Mouse (Mus musculus) layer of hippocampus, postnatal 10 days (tissue): ENCODE data around the gene Gm44790. TPM values are rescaled to one million over a fixed set of nuclear protein-coding genes. Genes with fewer than 3 reads are reported as not detected.
"Not testable (repeated sequence)": the region's sequence is repeated elsewhere in the genome, so short reads cannot be mapped to it uniquely, and the experiment has no call there.

ENCODE experiments used
- DNase-seq, 2 experiments: peaks; one replicate each; pipeline ENCODE4 v3.0.0; 2021; ENCODE audit warnings: low spot score in 2 of 2
- long read RNA-seq: library from polyadenylated mRNA; stranded (forward); transcript quantifications from one replicate; pipeline ENCODE4 v2.0.0, GENCODE M21; 2023
- total RNA-seq, 2 experiments: library from RNA; stranded (reverse); gene quantifications; 2 replicates each; pipeline ENCODE4 v1.2.3; 2021

The Gm44790 gene
- not detected for total RNA-seq
- long read RNA-seq, partial matches to known transcripts = 0 of 4 reads
- long read RNA-seq, other reads (novel, unspliced or antisense) = 4 of 4 reads

GRCm38 (mm10) chr6:86426358-86426757 is at the start of gene Gm44790:
Gene Gm44790 (plus strand): TSS chr6:86426658.
- DNase-seq = no peak

DNA sequence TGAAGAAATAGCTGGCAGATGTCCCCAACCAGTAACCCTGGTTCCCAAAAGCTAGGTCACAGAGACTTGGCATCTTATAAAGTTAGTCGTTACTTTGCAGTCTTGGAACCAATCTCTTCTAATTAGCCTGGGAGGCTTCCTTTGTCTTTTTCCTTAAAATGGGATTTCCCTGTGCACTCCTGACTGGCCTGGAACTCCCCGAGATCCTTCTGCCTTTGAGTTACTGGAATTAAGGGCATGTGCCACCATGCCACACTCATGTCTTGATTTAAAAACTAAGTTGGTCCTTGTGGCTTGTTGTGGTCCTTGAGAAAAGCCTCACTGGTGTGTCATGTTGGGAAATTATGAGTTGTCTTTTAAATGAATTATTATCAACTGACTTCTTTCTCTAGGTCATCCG is 48.1 kb upstream of the Gm44790 start:
- no peak for DNase-seq

GRCm38 (mm10) chr6:86380112-86380511 is 46.3 kb upstream of the Gm44790 start:
- DNase-seq = not testable (repeated sequence)

DNA sequence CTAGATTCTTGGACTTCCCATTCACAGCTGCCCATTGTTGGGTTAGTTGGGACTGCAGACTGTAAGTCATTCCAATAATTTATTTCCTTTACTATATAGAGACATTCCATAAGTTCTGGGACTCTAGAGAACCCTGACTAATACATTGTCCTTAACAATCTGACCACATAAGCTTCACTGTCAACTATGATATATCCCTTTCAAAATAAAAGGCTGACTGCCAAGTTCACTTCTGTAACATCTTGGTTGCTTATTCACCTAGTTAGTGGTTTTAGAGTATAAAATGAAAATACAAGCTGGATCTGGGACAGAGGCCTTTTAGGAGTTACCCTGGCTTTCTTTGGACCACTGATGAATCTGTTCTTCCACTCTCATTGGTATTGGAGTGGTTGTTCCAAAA is 43.9 kb upstream of the Gm44790 start:
- DNase-seq = no peak

- no peak for DNase-seq
Observed at GRCm38 (mm10) chr6:86383370-86383769, 43.1 kb upstream of the Gm44790 start.

DNA sequence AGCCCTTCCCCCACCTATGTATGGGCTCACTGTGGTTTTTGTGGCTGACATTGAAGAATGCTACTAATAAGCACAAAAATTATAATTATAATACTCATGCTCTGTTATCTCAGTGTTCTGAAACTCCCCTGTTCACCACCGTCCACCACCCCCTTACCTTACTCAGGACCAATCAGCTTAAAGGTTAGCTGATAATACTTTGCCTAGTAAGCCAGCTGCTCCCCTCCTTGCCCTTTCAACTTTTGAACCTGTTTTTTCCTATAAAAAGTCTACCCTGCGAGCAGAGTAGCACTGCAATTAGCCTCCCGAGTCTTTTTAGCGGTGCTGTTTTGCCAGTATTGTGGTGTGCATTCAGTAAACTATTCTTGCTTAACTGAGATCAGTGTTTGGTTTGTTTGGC is 41.8 kb upstream of the Gm44790 start:
- DNase-seq = no peak

GRCm38 (mm10) chr6:86385362-86386104 is 40.9 kb upstream of the Gm44790 start:
- no peak for DNase-seq

DNA sequence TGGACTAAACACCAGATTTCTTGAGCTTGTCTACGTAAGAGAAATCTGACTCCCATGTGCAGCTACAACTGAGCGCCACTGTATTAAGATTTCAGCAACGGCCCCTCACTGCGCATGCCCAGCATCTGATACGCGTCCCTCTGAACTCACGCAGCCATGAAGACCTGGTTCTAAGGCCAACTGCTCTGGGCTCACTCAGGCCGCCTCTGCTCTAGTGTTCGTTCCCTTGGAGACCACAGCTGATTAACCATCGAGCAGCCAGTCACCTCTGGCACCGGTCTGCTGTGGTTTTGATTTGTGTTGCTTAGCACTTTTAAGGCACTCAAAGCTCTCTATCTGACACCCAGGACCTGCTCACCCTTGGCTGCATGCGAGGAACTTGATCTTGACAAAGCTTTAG is 39.1 kb upstream of the Gm44790 start:
- DNase-seq = no peak

DNA sequence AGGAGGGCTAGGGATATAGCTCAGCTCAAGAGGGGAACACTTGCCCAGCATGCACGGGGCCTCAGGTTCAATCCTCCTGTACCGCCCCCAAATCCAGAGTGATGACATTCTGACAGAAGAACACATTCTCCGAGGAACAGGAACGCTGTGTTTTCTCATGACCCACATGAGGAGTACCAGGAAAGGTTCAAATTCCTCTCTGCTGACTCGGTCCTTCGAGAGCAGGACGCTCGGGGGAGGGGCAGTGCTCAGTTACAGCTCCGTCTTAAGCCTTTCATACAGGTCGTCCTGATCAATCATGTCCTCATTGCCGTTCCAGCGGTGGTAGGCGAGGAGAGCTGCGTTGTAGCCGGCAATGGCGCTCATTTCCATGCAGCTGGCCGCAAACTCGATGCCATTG is 38.0 kb upstream of the Gm44790 start:
- no peak for DNase-seq

DNA sequence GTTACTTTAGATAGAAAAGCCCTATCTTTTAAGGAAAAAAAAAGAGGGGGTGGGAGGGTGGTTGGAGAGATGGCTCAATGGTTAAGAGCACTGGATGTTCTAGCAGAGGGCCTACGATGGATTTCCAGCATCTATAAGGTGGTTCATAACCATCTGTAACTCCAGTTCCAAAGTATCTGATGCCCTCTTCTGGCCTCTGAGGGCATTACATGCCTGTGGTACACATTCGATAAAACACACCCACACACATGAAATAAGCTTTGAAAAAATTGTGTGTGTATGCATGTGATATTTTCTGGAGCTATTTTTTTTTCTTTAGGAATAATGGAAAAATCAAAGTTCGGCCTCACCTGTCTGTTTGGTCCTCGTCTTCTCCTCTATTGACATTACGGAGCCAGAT is 35.1 kb upstream of the Gm44790 start:
- DNase-seq = no peak

DNA sequence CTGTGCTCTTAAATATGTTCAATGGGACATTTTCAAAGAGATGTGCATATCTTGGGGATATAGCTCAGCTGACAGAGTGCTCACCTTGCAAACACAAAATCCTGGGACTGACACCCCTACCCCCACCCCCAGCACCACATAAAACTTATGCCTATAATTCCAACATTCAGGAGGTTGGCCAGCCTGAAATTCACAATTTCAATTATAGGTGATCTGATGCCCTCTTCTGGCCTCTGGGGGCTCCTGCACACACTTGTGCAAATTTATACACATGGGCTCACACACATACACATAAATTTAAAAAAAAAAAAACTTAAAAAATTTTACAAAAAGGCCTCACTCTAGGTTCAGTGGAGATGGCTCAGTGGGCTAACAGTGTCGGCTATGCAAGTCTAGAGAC is 33.3 kb upstream of the Gm44790 start:
- DNase-seq = no peak

DNA sequence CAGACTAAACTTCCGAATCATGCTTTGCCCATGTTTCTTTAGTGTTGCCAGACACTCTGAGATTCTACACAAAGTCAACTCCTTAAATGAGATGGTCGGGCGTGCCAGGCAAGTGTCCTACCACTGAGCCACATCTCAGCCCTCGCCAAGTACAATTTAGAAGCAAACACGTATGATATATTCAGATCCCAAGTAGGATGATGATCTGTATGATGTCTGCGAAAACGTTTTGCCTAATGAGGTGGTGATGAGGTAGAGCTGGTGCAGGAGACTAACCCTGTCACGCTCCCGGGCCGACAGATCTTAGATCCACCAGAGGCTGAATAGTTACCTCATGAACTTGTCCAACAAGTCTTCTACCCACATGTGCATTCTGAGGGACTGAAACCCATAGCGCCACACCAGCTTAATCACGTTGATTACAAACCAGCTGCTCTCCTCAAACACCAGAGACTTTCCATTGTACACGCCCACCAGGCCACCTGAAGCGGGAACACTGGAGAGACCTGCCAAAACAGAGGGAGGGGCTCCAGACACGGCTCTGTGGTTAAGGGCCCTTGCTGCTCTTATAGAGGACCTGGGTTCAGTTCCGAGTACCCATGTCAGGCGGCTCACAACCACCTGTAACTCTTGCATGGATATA is 32.3 kb upstream of the Gm44790 start:
- no peak for DNase-seq

- no peak for DNase-seq
Observed at GRCm38 (mm10) chr6:86395021-86395420, 31.4 kb upstream of the Gm44790 start.

DNA sequence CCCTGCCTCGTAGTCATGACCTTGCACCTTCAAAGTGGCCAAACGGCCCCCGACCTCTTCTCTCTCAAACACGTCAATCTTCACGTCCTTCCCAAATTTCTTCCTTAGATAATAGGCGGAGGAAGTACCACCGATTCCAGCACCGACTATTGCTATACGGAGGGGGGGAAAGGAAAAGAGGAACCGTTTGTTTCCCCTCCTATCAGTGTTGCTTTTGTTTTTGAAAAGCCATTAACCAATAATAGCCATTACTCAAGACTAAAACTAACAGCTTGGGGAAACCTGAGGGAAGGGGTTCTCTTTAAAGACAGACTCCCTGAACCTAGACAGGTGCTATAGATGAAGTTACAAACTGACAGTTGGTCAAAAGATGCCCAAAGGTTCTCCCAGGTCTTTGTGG is 30.5 kb upstream of the Gm44790 start:
- no peak for DNase-seq

GRCm38 (mm10) chr6:86396581-86397256 is 29.7 kb upstream of the Gm44790 start, which contains the start of gene Pcyox1:
Gene Pcyox1 (minus strand): TSS chr6:86397154.
- peak; percentile 90 to 92 for DNase-seq

- no peak for DNase-seq
Observed at GRCm38 (mm10) chr6:86397257-86397980, 29.0 kb upstream of the Gm44790 start.

- no peak for DNase-seq
Observed at GRCm38 (mm10) chr6:86398986-86399385, 27.5 kb upstream of the Gm44790 start.

DNA sequence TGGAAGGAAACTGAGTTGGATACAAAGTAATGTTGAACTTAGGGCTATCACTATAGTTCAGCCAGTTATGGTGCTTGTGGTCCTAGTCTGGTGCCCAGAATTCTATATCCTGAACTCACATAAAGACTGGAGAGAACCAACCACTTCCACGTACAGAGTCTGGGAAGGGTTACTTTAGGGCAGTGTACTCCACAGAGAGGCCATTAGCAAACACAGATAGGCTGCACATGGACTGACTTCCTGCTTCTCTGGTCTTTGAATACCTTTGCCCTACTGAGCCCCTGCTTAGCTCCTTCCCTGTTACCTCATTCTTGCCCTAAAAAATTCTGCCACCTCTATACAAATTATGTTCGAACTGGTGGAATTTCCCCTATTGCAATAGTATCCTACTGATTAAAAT is 26.5 kb upstream of the Gm44790 start:
- DNase-seq = no peak

GRCm38 (mm10) chr6:86400972-86401371 is 25.5 kb upstream of the Gm44790 start:
- DNase-seq = peak; percentile 36 to 57

DNA sequence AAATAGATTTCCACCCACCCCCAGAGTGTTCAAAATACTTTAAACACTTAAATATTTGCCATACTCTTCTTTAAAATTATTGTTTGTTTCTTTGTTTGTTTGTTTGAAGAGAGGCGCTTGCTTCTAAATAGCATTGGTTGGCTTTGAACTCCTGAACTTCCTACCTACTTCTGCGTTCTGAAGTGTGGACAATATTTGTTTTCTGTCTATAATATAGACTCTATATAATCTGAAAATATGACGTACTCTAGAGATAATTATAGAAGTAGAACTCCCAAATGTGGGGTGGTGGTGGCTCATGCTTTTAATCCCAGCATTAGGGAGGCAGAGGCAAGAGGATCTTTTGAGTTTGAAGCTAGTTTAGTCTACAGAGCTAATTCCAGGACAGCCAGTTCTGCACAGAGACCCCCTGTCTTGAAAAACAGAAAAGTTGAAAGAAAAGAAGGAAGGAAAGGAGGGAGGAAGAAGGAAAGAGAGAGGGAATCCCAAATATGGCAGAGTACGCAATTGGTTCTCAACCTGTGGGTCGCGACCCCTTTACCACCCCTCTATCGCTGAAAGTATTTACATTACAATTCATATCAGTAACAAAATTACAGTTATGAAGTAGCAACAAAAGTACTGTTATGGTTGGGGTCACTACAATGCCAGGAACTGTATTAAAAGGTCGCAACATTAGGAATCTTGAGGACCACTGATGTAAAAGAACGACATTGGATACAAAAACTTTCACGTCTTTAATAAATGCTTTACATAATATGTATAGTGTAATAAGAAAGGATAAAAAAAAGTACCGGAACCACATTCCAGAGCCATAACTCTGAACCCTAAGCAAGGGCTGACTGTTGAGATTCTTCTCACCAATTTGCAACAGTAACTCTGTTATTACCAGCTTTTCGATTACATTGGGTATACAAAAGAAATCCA is 23.5 kb upstream of the Gm44790 start:
- peak in 1 of 2 experiments; percentile 18 for DNase-seq
